Mouse (Mus musculus): ENCODE measurements at regions not wholly inside any gene's neighbourhood (a gene's known extent, or its start where the extent isn't known, plus 50 kb on each side); places are given as distances from the start of the nearest gene placed in this dataset.

- H3K27me3 ChIP-seq (ENCODE audit: control insufficient read depth in 1 of 2, insufficient read depth in 2 of 2, low read length in 2 of 2): no peaks in the 10 kb centered on the region
- H3K9ac ChIP-seq (ENCODE audit: control insufficient read depth, low read depth, low read length, poor library complexity, severe bottlenecking): no peak overlapping the region
- H3K27ac ChIP-seq (ENCODE audit: control insufficient read depth, low read depth, low read length): no peak overlapping the region
- TF ChIP-seq USF1 (IDR thresholded peaks at IDR 0.05; ENCODE audit: low read depth, low read length): no peak
- TF ChIP-seq MAZ (IDR thresholded peaks at IDR 0.05; ENCODE audit: low read depth, low read length): no peak
- TF ChIP-seq MAX (IDR thresholded peaks at IDR 0.05; ENCODE audit: low read length): no peak
- no peak for TF ChIP-seq JUND (IDR thresholded peaks at IDR 0.05; ENCODE audit: low read depth, low read length)
- no peak for TF ChIP-seq MYC (IDR thresholded peaks at IDR 0.05; ENCODE audit: low read depth, low read length)
- TF ChIP-seq POLR2A (IDR thresholded peaks at IDR 0.05; ENCODE audit: control insufficient read depth in 1 of 2, insufficient read depth in 1 of 2, low read depth in 1 of 2, low read length in 2 of 2, poor library complexity in 1 of 2): no peak
- TF ChIP-seq MEF2A (IDR thresholded peaks at IDR 0.05; ENCODE audit: extremely low read depth, insufficient replicate concordance, low read depth, low read length, poor library complexity, severe bottlenecking): no peak
- TF ChIP-seq NELFE (IDR thresholded peaks at IDR 0.05; ENCODE audit: low read depth, low read length): no peak
- TF ChIP-seq E2F4 (IDR thresholded peaks at IDR 0.05; ENCODE audit: borderline replicate concordance, low read depth, low read length): no peak
- no peak for TF ChIP-seq CHD1 (IDR thresholded peaks at IDR 0.05; ENCODE audit: low read depth, low read length)
- DNase-seq (ENCODE audit: low read depth, low spot score): no peak
- H3K4me1 ChIP-seq (ENCODE audit: control insufficient read depth in 1 of 2, insufficient read depth in 2 of 2, low read length in 2 of 2): no peaks in the 10 kb centered on the region
- H3K79me2 ChIP-seq (ENCODE audit: control insufficient read depth, insufficient read depth, low read length, poor library complexity): no peaks in the 10 kb centered on the region
- H3K9me3 ChIP-seq (replicated peaks; ENCODE audit: insufficient read depth, low read length): no peaks in the 10 kb centered on the region
- no peak overlapping the region for H3K4me3 ChIP-seq (ENCODE audit: control insufficient read depth in 1 of 2, insufficient read depth in 1 of 2, low read depth in 2 of 2, low read length in 2 of 2)
- no peaks in the 10 kb centered on the region for H3K36me3 ChIP-seq (ENCODE audit: control insufficient read depth in 1 of 2, insufficient read depth in 2 of 2, low read length in 2 of 2)
These were observed 255.0 kb upstream of the BC052040 start for GRCm38 (mm10) chr2:115326526-115326925.

GRCm38 (mm10) chr2:115338178-115338577 lies 243.3 kb upstream of the BC052040 start:
- TF ChIP-seq HCFC1 (IDR thresholded peaks at IDR 0.05; ENCODE audit: low read depth, low read length): no peak
- no peak for TF ChIP-seq RCOR1 (IDR thresholded peaks at IDR 0.05; ENCODE audit: low read depth, low read length)
- no peak for TF ChIP-seq CHD1 (IDR thresholded peaks at IDR 0.05; ENCODE audit: low read depth, low read length)
- no peak for TF ChIP-seq ETS1 (IDR thresholded peaks at IDR 0.05; ENCODE audit: low read depth, low read length)
- TF ChIP-seq ZKSCAN1 (IDR thresholded peaks at IDR 0.05; ENCODE audit: low read depth, low read length): no peak
- TF ChIP-seq GATA1 (IDR thresholded peaks at IDR 0.05; ENCODE audit: low read depth, low read length): no peak
- TF ChIP-seq ELF1 (IDR thresholded peaks at IDR 0.05; ENCODE audit: low read depth, low read length): no peak
- TF ChIP-seq MXI1 (IDR thresholded peaks at IDR 0.05; ENCODE audit: low read depth, low read length): no peak
- TF ChIP-seq USF2 (IDR thresholded peaks at IDR 0.05; ENCODE audit: borderline replicate concordance in 1 of 2, insufficient read depth in 1 of 2, low read depth in 1 of 2, low read length in 2 of 2): no peak
- no peak for TF ChIP-seq MAZ (IDR thresholded peaks at IDR 0.05; ENCODE audit: low read depth, low read length)
- no peak for TF ChIP-seq JUND (IDR thresholded peaks at IDR 0.05; ENCODE audit: low read depth, low read length)
- no peak for TF ChIP-seq MEF2A (IDR thresholded peaks at IDR 0.05; ENCODE audit: extremely low read depth, insufficient replicate concordance, low read depth, low read length, poor library complexity, severe bottlenecking)
- no peak overlapping the region for H3K4me3 ChIP-seq (ENCODE audit: control insufficient read depth in 1 of 2, insufficient read depth in 1 of 2, low read depth in 2 of 2, low read length in 2 of 2)
- no peaks in the 10 kb centered on the region for H3K36me3 ChIP-seq (ENCODE audit: control insufficient read depth in 1 of 2, insufficient read depth in 2 of 2, low read length in 2 of 2)
- H3K79me2 ChIP-seq (ENCODE audit: control insufficient read depth, insufficient read depth, low read length, poor library complexity): no peaks in the 10 kb centered on the region
- H3K9ac ChIP-seq (ENCODE audit: control insufficient read depth, low read depth, low read length, poor library complexity, severe bottlenecking): no peak overlapping the region
- no peaks in the 10 kb centered on the region for H3K27me3 ChIP-seq (ENCODE audit: control insufficient read depth in 1 of 2, insufficient read depth in 2 of 2, low read length in 2 of 2)
- H3K4me1 ChIP-seq (ENCODE audit: control insufficient read depth in 1 of 2, insufficient read depth in 2 of 2, low read length in 2 of 2): no peaks in the 10 kb centered on the region
- H3K27ac ChIP-seq (ENCODE audit: control insufficient read depth, low read depth, low read length): no peak overlapping the region
- no peak for DNase-seq (ENCODE audit: low read depth, low spot score)
- H3K9me3 ChIP-seq (replicated peaks; ENCODE audit: insufficient read depth, low read length): no peaks in the 10 kb centered on the region

All from MEL (cell line).